Mouse (Mus musculus) embryonic fibroblast, embryonic 13.5 days (primary cell): ENCODE measurements around the gene Gpt2.

Experiments
- CTCF ChIP-seq: IDR thresholded peaks from 2 replicates; pipeline ENCODE4 v1.5.1; 2011; ENCODE audit warnings: mild to moderate bottlenecking, control low read depth, low read length, moderate library complexity, borderline replicate concordance; ENCODE audit not compliant: insufficient read depth
- POLR2A ChIP-seq: IDR thresholded peaks from 2 replicates; pipeline ENCODE4 v1.6.1; 2011; ENCODE audit warnings: low read depth, mild to moderate bottlenecking, control low read depth, low read length, moderate library complexity

DNA sequence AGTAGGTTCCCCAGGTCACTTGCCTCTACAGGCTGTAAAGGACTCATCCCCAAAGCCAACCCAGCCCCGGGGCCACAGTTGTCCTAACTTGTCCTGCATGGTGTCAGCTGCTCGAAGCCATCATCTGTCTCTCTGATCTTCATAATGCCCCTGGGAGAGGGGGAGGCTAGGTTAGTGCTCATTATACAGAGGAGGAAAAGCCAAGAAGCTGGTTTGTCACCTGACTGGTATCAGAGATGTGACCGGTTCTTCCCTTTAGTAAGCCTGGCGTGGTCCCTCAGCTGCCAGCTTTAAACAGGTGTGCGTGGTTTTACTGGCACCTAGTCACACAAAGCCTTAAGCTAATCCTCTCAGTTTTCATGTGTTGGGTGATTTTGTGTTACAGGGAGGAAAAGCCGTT, 12.3 kb downstream of the Gpt2 start:
- TF ChIP-seq POLR2A (no peak), CTCF (no peak)
